Mouse (Mus musculus) erythroblast, embryonic 14.5 days (primary cell): ENCODE measurements around the gene Olfr1015. TPM values are rescaled to one million over a fixed set of nuclear protein-coding genes. Genes with fewer than 3 reads are reported as not detected.

ENCODE experiments used
- H3K27me3 ChIP-seq: 2 replicates; pipeline ENCODE4 v1.6.1; 2012; ENCODE audit warnings: inconsistent platforms; ENCODE audit not compliant: control insufficient read depth
- H3K36me3 ChIP-seq: 2 replicates; pipeline ENCODE4 v1.6.1; 2012; ENCODE audit warnings: mild to moderate bottlenecking, inconsistent platforms; ENCODE audit not compliant: control insufficient read depth
- H3K4me1 ChIP-seq: 2 replicates; pipeline ENCODE4 v1.6.1; 2012; ENCODE audit warnings: inconsistent platforms; ENCODE audit not compliant: control insufficient read depth
- H3K4me3 ChIP-seq: replicated peaks from 2 replicates; pipeline ENCODE3; 2012; ENCODE audit warnings: moderate library complexity, mild to moderate bottlenecking, inconsistent platforms
- H3K9me3 ChIP-seq: 2 replicates; pipeline ENCODE4 v1.6.1; 2012; ENCODE audit warnings: low read length, inconsistent platforms, mixed read lengths; ENCODE audit not compliant: control insufficient read depth
- GATA1 ChIP-seq: IDR thresholded peaks from 2 replicates; pipeline ENCODE4 v1.6.1; 2012; ENCODE audit warnings: low read length, inconsistent platforms, mixed read lengths
- TAL1 ChIP-seq: IDR thresholded peaks from 3 replicates; pipeline ENCODE4 v1.6.1; 2012; ENCODE audit warnings: low read length, inconsistent platforms, mixed read lengths
- polyA plus RNA-seq: library from polyadenylated mRNA; stranded (reverse); fragments of >175 nt; gene quantifications from 2 replicates; pipeline ENCODE4 v1.2.3, GENCODE M21; 2012

Olfr1015 gene
- not detected in 2 replicates for polyA plus RNA-seq

DNA sequence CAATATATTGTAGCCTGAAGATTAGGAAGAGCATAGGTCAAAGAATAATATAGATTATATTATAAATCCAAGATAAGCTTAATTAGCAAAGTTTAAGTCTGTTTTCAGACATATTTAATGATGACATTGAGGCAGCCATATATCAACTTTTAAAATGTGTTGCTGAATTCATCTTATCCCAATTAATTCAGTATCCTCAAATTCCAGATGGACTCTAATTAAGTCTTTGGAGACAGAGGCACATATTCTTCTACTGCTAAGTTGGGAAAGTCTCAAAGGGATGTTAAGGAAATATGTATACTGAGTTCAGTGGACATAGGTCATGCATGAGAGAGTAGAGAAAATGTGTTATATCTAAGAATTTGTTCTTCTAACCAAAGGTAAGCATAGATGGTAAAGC lies at the start of gene Olfr1015:
Gene Olfr1015, plus strand, starts transcription at position 301 of the 400 bp plus-strand sequence.
- H3K4me3 ChIP-seq: no peak within 1 kb of the TSS
- H3K36me3 ChIP-seq: no peaks in the 10 kb centered on the region
- no peaks in the 10 kb centered on the region for H3K4me1 ChIP-seq
- TF ChIP-seq GATA1 (no peak), TAL1 (no peak)
- no peaks in the 10 kb centered on the region for H3K27me3 ChIP-seq
- H3K9me3 ChIP-seq: peaks cover 6% of the 10 kb centered on the region

DNA sequence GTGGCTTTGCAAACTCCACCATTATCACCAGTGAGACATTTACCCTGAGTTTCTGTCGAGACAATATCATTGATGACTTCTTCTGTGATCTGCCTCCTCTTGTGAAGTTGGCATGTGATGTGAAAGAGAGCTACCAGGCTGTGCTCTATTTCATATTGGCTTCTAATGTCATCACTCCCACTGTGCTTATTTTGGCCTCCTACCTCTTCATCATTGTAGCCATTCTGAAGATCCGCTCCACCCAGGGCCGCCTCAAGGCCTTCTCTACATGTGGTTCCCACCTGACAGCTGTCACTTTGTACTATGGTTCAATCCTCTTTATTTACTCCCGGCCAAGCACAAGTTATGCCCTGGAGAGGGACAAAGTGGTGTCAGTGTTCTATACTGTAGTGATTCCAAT lies 28.0 kb upstream of the Olfr1015 start:
- H3K9me3 ChIP-seq: peaks cover 5% of the 10 kb centered on the region; the same call in 1 of the 2 replicates
- no peaks in the 10 kb centered on the region for H3K4me1 ChIP-seq
- TF ChIP-seq TAL1: no peak
- no peak for TF ChIP-seq GATA1
- no peaks in the 10 kb centered on the region for H3K36me3 ChIP-seq
- no peak overlapping the region for H3K4me3 ChIP-seq
- no peaks in the 10 kb centered on the region for H3K27me3 ChIP-seq

DNA sequence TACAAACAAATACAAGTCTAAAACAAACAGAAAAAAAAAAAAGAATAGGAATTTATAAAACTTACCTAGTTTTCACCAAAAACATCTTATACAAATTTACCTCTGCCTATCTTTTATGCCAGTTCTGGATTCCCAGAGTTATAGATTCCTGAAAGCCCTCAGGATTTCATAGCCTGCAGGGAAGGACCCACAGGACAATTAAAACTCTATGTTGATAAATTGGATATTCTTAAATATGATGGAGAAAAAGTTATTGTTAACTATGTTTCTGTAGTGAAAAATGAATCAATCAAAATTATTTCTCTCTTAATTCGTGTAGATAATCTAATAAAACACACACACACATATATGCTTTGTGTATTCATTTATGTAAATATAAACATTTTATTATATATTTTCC lies 19.2 kb upstream of the Olfr1015 start, which contains the start of gene Olfr1012:
Gene Olfr1012, minus strand, starts transcription at position 101 of the 400 bp plus-strand sequence.
- Histone ChIP-seq H3K9me3 (no peaks in the 10 kb centered on the region), H3K27me3 (no peaks in the 10 kb centered on the region), H3K36me3 (no peaks in the 10 kb centered on the region), H3K4me1 (no peaks in the 10 kb centered on the region), H3K4me3 (no peak within 1 kb of the TSS)
- TF ChIP-seq GATA1 (no peak), TAL1 (no peak)

DNA sequence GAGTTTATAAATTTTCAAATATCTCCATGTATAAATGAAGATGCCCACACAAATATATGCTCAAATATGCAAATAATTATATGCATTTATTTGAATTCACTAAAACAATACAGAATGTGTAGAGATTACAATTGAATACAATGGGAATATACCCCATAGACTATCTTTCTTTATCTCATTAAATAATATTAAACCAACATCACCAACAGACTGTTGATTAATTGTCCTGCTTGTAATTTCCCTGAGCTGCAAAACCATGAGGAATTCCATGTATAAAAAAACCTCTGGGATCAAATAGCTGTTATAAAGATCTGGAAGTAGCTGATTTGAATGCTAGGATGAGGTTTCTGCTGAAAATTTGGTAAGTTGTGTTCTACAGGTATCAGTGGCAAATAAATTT lies 15.0 kb upstream of the Olfr1015 start, which contains the start of gene Olfr1013:
Gene Olfr1013, plus strand, starts transcription at position 301 of the 400 bp plus-strand sequence.
- Histone ChIP-seq H3K4me1 (no peaks in the 10 kb centered on the region), H3K27me3 (no peaks in the 10 kb centered on the region), H3K4me3 (no peak within 1 kb of the TSS), H3K36me3 (no peaks in the 10 kb centered on the region), H3K9me3 (no peaks in the 10 kb centered on the region)
- TF ChIP-seq TAL1: no peak
- no peak for TF ChIP-seq GATA1

DNA sequence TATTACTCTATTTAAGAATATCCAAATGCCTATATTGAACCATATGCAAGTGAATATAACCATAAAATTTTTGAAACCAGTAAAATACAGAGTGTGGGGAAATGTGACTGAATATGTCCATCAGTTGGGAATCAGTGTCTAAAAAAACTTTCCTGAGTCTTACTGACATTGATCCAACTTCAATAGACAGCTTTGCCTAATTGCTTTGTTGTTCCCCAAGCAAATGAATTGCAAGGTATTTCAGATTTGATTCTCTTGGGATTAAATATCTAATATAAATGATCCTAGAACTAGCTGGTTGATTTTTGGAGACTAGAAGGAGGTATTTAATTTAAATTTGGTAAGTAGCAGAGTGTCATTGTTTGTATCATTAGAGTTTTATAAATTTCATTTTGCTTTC lies 9.4 kb upstream of the Olfr1015 start, which contains the start of gene Olfr1014:
Gene Olfr1014, plus strand, starts transcription at position 301 of the 400 bp plus-strand sequence.
- no peaks in the 10 kb centered on the region for H3K27me3 ChIP-seq
- no peak within 1 kb of the TSS for H3K4me3 ChIP-seq
- no peaks in the 10 kb centered on the region for H3K36me3 ChIP-seq
- no peaks in the 10 kb centered on the region for H3K9me3 ChIP-seq
- TF ChIP-seq TAL1 (no peak), GATA1 (no peak)
- no peaks in the 10 kb centered on the region for H3K4me1 ChIP-seq

DNA sequence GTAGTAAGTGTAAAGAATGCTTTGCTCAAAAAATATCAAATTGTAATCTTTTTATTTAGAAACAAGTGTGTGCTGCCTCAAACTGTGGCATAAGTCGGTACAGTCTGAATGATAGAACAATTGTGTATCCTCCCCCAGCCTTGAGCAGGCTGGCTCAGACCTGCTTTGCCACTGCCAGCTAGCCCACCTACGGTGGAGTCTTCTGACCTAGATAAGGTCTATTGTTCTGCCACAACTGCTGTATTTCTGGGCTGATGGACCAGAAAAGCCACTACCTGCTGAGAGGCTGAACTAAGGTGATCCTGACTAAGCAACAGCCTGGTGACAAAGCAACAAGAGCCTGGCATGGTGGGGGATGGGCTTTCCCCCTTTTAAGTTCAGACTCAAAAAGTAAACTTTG lies 10.5 kb downstream of the Olfr1015 start:
- Histone ChIP-seq H3K36me3 (no peaks in the 10 kb centered on the region), H3K4me1 (no peaks in the 10 kb centered on the region), H3K4me3 (no peak overlapping the region), H3K9me3 (no peaks in the 10 kb centered on the region), H3K27me3 (no peaks in the 10 kb centered on the region)
- TF ChIP-seq TAL1: no peak
- TF ChIP-seq GATA1: no peak

DNA sequence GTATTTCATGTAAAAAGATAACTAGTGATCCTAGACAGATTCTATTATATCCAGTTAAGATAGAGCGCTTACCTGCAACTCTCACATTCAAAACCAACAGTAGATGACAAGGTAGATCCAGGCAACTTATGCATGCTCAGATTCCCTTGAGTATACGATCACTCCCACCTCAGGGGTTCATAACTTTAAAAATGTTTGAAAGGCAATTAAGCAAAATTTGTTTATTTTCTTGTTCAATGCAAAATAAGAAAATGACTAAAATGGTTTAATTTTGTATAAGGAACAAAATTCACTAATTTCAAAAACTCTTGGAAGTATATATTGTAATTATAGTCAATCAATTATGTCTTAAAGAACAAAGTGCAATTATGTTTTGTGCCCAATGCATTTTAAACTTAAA lies 20.6 kb downstream of the Olfr1015 start, which contains the start of gene Olfr1016:
Gene Olfr1016, minus strand, starts transcription at position 101 of the 400 bp plus-strand sequence.
- H3K36me3 ChIP-seq: no peaks in the 10 kb centered on the region
- no peaks in the 10 kb centered on the region for H3K27me3 ChIP-seq
- H3K4me3 ChIP-seq: no peak within 1 kb of the TSS
- no peaks in the 10 kb centered on the region for H3K9me3 ChIP-seq
- TF ChIP-seq GATA1 (no peak), TAL1 (no peak)
- no peaks in the 10 kb centered on the region for H3K4me1 ChIP-seq

DNA sequence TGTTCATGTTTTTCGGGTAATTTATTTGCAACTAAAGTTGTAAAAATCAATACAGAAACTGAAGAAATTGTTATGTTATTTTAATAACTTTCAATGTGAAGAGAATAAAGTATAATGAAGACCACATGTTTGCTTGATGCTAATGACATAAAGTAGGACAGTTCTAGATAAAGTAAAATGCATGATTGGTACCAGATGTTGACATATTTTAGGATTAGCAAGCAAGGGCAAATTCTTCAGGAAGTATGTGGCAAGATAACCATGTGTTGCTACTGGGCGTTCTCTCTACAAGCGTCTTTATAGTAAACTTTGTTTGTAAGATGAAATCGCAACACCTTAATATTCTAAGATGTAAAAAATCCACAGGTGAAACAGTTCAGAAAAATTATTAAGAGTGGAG lies 22.7 kb downstream of the Olfr1015 start:
- H3K27me3 ChIP-seq: no peaks in the 10 kb centered on the region
- H3K36me3 ChIP-seq: no peaks in the 10 kb centered on the region
- no peak overlapping the region for H3K4me3 ChIP-seq
- H3K9me3 ChIP-seq: no peaks in the 10 kb centered on the region
- H3K4me1 ChIP-seq: no peaks in the 10 kb centered on the region
- TF ChIP-seq TAL1 (no peak), GATA1 (no peak)

DNA sequence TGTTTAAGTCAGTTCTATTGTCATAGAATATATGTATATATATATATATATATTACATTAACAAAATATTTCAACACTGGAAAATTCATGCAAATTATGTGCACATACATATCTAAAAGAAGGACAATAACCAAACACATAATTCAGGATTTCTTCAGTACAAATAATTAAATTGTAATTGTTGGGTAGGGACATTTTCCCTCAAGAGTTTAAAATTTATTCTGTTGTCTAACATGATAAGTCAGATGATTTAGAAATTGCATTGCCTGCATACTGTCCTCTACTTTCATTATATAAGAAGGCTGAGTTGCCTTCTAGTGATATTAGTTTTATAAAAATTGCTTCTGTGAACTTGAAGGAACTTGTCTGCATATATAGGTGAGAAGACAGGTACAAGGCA lies 36.4 kb downstream of the Olfr1015 start, which contains the start of gene Olfr1018:
Gene Olfr1018, plus strand, starts transcription at position 301 of the 400 bp plus-strand sequence.
- no peak within 1 kb of the TSS for H3K4me3 ChIP-seq
- H3K27me3 ChIP-seq: no peaks in the 10 kb centered on the region
- TF ChIP-seq TAL1 (no peak), GATA1 (no peak)
- H3K9me3 ChIP-seq: no peaks in the 10 kb centered on the region; the same call in 1 of the 2 replicates
- no peaks in the 10 kb centered on the region for H3K36me3 ChIP-seq
- H3K4me1 ChIP-seq: no peaks in the 10 kb centered on the region

Other genes with a start within 250 kb of the Olfr1015 start
- not detected in 2 replicates for gene Olfr996, start 202.8 kb upstream of the Olfr1015 start, polyA plus RNA-seq
- not detected in 2 replicates for gene Olfr998, start 193.1 kb upstream of the Olfr1015 start, polyA plus RNA-seq
- gene Olfr1000, start 170.1 kb upstream of the Olfr1015 start, polyA plus RNA-seq: not detected in 2 replicates
- not detected in 2 replicates for gene Olfr1002, start 131.3 kb upstream of the Olfr1015 start, polyA plus RNA-seq
- not detected in 2 replicates for gene Olfr154, start 117.6 kb upstream of the Olfr1015 start, polyA plus RNA-seq
- gene Olfr1006, start 103.2 kb upstream of the Olfr1015 start, polyA plus RNA-seq: not detected in 2 replicates
- not detected in 2 replicates for gene Olfr1008, start 92.6 kb upstream of the Olfr1015 start, polyA plus RNA-seq
- not detected in 2 replicates for gene Olfr1009, start 66.6 kb upstream of the Olfr1015 start, polyA plus RNA-seq
- not detected in 2 replicates for gene Olfr1012, start 19.3 kb upstream of the Olfr1015 start, polyA plus RNA-seq
- not detected in 2 replicates for gene Olfr1013, start 14.9 kb upstream of the Olfr1015 start, polyA plus RNA-seq
- not detected in 2 replicates for gene Olfr1014, start 9.3 kb upstream of the Olfr1015 start, polyA plus RNA-seq
- gene Olfr1016, start 20.5 kb downstream of the Olfr1015 start, polyA plus RNA-seq: not detected in 2 replicates
- gene Olfr1018, start 36.5 kb downstream of the Olfr1015 start, polyA plus RNA-seq: not detected in 2 replicates
- 0.01 TPM in 1 of 2 replicates, not detected in the other for gene Olfr1019, start 63.5 kb downstream of the Olfr1015 start, polyA plus RNA-seq
- not detected in 2 replicates for gene Olfr1020, start 65.0 kb downstream of the Olfr1015 start, polyA plus RNA-seq
- not detected in 2 replicates for gene Olfr1022, start 86.6 kb downstream of the Olfr1015 start, polyA plus RNA-seq
- not detected in 2 replicates for gene Olfr1023, start 103.6 kb downstream of the Olfr1015 start, polyA plus RNA-seq
- not detected in 2 replicates for gene Olfr1024, start 123.0 kb downstream of the Olfr1015 start, polyA plus RNA-seq
- not detected in 2 replicates for gene Olfr1025-ps1, start 133.2 kb downstream of the Olfr1015 start, polyA plus RNA-seq
- not detected in 2 replicates for gene Olfr1026, start 139.5 kb downstream of the Olfr1015 start, polyA plus RNA-seq
- gene Olfr1028, start 168.4 kb downstream of the Olfr1015 start, polyA plus RNA-seq: not detected in 2 replicates
- gene Olfr1029, start 191.9 kb downstream of the Olfr1015 start, polyA plus RNA-seq: not detected in 2 replicates
- gene Olfr1030, start 197.3 kb downstream of the Olfr1015 start, polyA plus RNA-seq: 0.01 TPM in 1 of 2 replicates, not detected in the other
- gene Olfr1031, start 208.3 kb downstream of the Olfr1015 start, polyA plus RNA-seq: not detected in 2 replicates
- not detected in 2 replicates for gene Olfr1032, start 223.5 kb downstream of the Olfr1015 start, polyA plus RNA-seq
- not detected in 2 replicates for gene Olfr1033, start 238.6 kb downstream of the Olfr1015 start, polyA plus RNA-seq